Mouse (Mus musculus) C2C12 (cell line): Measurements from ENCODE around the gene Zfp408.

Experiments
- CEBPB ChIP-seq: IDR thresholded peaks from one replicate; pipeline ENCODE4 v1.6.1; 2011; ENCODE audit warnings: low read depth, mild to moderate bottlenecking, control low read depth, moderate library complexity
- CTCF ChIP-seq: IDR thresholded peaks from one replicate; pipeline ENCODE4 v1.5.1; 2011; ENCODE audit not compliant: control insufficient read depth, insufficient read depth, insufficient read length
- MAX ChIP-seq: IDR thresholded peaks from one replicate; pipeline ENCODE4 v1.6.1; 2011; ENCODE audit warnings: mild to moderate bottlenecking, control low read depth

DNA sequence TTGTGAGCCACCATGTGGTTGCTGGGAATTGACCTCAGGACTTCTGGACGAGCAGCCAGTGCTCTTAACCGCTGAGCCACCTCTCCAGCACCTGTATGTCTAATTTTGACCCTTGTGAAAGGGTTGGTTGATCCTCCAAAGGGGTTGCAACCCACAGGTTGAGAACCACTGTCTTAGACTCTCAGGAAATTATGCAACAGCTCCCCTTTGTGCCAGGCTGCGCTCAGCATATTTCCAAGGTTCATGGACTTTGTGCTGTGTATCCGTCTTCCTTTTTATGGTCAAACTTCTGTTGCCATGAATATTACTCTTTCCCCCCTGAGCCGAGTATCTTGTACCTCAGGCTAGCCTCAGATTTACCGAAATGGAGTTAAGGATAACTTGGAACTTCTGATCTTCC is 11.4 kb upstream of the Zfp408 start:
- TF ChIP-seq MAX (no peak), CTCF (no peak), CEBPB (no peak)
